Mouse (Mus musculus) intestine, postnatal 0 days (tissue): ENCODE results near the gene 4921517D22Rik. TPM values are rescaled to one million over a fixed set of nuclear protein-coding genes. Genes with fewer than 3 reads are reported as not detected.

Experiments
- ATAC-seq: fragments of 200-750 bp; cut with Nextera tagmentation; 2 replicates; pipeline ENCODE4 v1.8.0; 2017; ENCODE audit warnings: mild to moderate bottlenecking, moderate TSS enrichment, moderate library complexity
- H3K27ac ChIP-seq: fragments of 300-500 bp; sonication (generic); 2 replicates; pipeline ENCODE4 v1.5.1; 2014; ENCODE audit warnings: mild to moderate bottlenecking, low read depth, low read length, moderate library complexity
- H3K27me3 ChIP-seq: fragments of 300-500 bp; sonication (generic); replicated peaks from 2 replicates; pipeline ENCODE4 v1.6.1; 2014; ENCODE audit warnings: low read length, mixed read lengths; ENCODE audit not compliant: control insufficient read depth, insufficient read depth
- H3K36me3 ChIP-seq: fragments of 300-500 bp; sonication (generic); 2 replicates; pipeline ENCODE4 v1.6.1; 2014; ENCODE audit warnings: mild to moderate bottlenecking, moderate library complexity; ENCODE audit not compliant: control insufficient read depth, insufficient read depth
- H3K4me1 ChIP-seq: fragments of 300-500 bp; sonication (generic); replicated peaks from 2 replicates; pipeline ENCODE4 v1.6.1; 2014; ENCODE audit warnings: antibody characterized with exemption, low read length, mixed read lengths; ENCODE audit not compliant: control insufficient read depth, insufficient read depth
- H3K4me2 ChIP-seq: fragments of 300-500 bp; sonication (generic); replicated peaks from 2 replicates; pipeline ENCODE4 v1.6.1; 2014; ENCODE audit warnings: low read depth, mild to moderate bottlenecking, moderate library complexity
- H3K4me3 ChIP-seq: fragments of 300-500 bp; sonication (generic); 2 replicates; pipeline ENCODE4 v1.5.1; 2014; ENCODE audit warnings: low read depth, low read length
- H3K9ac ChIP-seq: fragments of 300-500 bp; sonication (generic); 2 replicates; pipeline ENCODE4 v1.6.1; 2014; ENCODE audit warnings: mild to moderate bottlenecking, low read depth, low read length
- H3K9me3 ChIP-seq: fragments of 300-500 bp; sonication (generic); 2 replicates; pipeline ENCODE4 v1.6.1; 2016; ENCODE audit warnings: mixed run types; ENCODE audit not compliant: control insufficient read depth
- CTCF ChIP-seq: sonication (generic); IDR thresholded peaks from 2 replicates; pipeline ENCODE4 v1.5.1; 2016; ENCODE audit warnings: low read depth, mild to moderate bottlenecking, control low read depth, antibody characterized with exemption, moderate library complexity
- WGBS: fragments of 180-500 bp; shearing (Covaris S2); extraction: QIAGEN DNeasy Blood & Tissue Kit; methylation state at CpG from one replicate; pipeline ENCODE4 v1.1.7; 2014; 5-methylcytosine and 5-hydroxymethylcytosine counted together
- polyA plus RNA-seq: library from polyadenylated mRNA; unstranded; fragments of >200 nt; fragmentation: Nextera tagmentation; extraction: Ambion mirVana; gene quantifications from 2 replicates; pipeline ENCODE4 v1.2.1, GENCODE M21; 2015

4921517D22Rik gene
- polyA plus RNA-seq, 1 experiment from 2014 or later, result not detected

DNA sequence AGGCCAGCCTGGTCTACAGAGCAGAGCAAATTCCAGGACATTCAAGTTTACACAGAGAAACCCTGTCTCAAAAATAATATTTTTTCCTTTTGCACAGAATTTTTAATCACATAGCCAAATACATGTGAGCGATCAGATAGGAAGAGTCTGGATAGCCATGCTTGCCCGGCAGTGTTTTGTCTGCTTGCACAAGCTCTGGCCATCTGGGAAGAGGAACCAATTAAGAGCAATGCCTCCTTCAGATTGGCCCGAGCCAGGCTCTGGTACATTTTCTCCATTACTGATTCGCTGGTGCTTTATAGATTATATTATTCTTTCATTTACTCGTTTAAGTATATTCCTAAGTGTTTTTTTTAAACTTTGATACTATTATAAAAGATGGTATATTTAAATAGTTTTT lies 26.1 kb downstream of the 4921517D22Rik start:
- no peak for ATAC-seq
- H3K9ac ChIP-seq, result no peak overlapping the region
- no peak overlapping the region for H3K4me3 ChIP-seq
- no peaks in the 10 kb centered on the region for H3K27me3 ChIP-seq
- no peak overlapping the region for H3K4me2 ChIP-seq
- H3K4me1 ChIP-seq, result 0 out of 2 replicates have a peak, but pooled peaks cover 3% of the 10 kb centered on the region
- H3K27ac ChIP-seq, result no peak overlapping the region
- TF ChIP-seq CTCF, result no peak
- peaks cover 22% of the 10 kb centered on the region for H3K36me3 ChIP-seq
- H3K9me3 ChIP-seq, result no peaks in the 10 kb centered on the region
- WGBS, result 57% methylated on average over 5 of the region's 5 CpGs

DNA sequence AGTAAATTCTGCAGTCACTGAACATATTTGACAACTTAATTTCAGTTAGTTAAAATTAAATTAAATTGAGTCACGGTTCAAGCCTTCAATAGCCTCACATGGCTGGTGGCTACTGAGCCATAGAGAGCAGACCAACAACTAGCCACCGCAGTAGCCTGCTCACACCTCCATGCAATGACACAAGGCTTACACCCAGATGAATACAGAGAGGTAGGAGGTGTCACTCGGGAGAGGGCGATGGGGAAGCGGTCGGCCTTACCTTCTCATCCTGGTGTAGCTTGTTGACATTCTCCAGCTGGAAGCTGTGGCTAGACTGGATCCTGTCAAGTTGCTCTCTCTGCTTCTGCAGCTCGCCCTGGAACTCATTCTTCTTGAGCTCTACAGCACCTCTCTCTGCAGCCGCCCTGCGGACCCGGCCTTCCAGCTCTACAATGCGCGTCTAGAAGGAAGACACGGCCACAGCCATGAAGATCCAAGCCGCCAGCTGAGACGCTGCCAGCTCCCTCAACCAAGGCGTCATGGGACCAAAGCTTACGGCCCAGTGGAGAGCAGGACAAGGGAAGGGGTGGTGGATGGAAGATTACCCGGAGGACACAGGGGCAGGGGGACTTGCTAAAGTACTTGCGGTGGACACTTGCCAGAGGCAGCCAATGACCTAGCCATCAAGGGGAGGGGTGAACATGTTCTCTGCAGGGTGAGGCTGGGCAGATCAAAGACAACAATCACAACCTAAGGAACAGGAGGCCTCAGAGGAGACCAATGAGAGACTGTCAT lies 29.8 kb downstream of the 4921517D22Rik start:
- peaks cover 29% of the 10 kb centered on the region for H3K36me3 ChIP-seq
- H3K4me2 ChIP-seq, result no peak overlapping the region
- H3K4me3 ChIP-seq, result no peak overlapping the region
- 0 out of 2 replicates have a peak overlapping the region, but pooled peaks have one; percentile 41 for H3K27ac ChIP-seq
- H3K4me1 ChIP-seq, result 0 out of 2 replicates have a peak, but pooled peaks cover 3% of the 10 kb centered on the region
- TF ChIP-seq CTCF, result no peak
- H3K9ac ChIP-seq, result no peak overlapping the region
- WGBS, result 92% methylated on average over 19 of the region's 19 CpGs
- H3K27me3 ChIP-seq, result no peaks in the 10 kb centered on the region
- no peak for ATAC-seq
- H3K9me3 ChIP-seq, result no peaks in the 10 kb centered on the region

GRCm38 (mm10) chr13:59661966-59662365 lies 31.9 kb downstream of the 4921517D22Rik start:
- no peak overlapping the region for H3K27ac ChIP-seq
- no peak for TF ChIP-seq CTCF
- WGBS, result 90% methylated on average over 12 of the region's 12 CpGs

DNA sequence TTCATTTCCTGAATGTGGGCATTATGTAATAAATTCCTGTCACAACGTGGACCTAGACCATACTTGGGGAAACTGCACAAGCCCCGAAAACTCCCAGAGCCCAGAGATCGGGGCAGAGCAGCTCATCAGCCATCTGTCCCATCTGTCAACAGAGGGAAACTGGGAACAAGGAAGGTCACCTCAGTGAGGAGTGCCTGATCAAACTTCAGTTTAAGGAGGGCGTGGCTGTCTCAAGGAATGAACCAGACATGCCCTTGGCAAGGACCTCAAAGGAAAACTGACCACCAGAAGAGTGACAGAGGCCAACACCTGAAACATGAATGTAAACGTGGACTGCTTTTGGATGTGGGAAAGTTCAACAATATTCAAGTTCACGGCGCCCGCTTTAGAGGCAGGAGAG lies 32.5 kb downstream of the 4921517D22Rik start:
- no peak overlapping the region for H3K4me2 ChIP-seq
- H3K27ac ChIP-seq, result no peak overlapping the region
- H3K4me1 ChIP-seq, result no peaks in the 10 kb centered on the region
- peaks cover 32% of the 10 kb centered on the region for H3K36me3 ChIP-seq
- ATAC-seq, result no peak; the same call in 1 of the 2 replicates
- no peaks in the 10 kb centered on the region for H3K9me3 ChIP-seq
- WGBS, result 71% methylated on average over 8 of the region's 8 CpGs
- no peak for TF ChIP-seq CTCF
- H3K27me3 ChIP-seq, result no peaks in the 10 kb centered on the region
- H3K9ac ChIP-seq, result no peak overlapping the region
- no peak overlapping the region for H3K4me3 ChIP-seq

More at GRCm38 (mm10) chr13:59661966-59662365, 31.9 kb downstream of the 4921517D22Rik start:
- Histone ChIP-seq H3K27me3 (no peaks in the 10 kb centered on the region), H3K4me1 (no peaks in the 10 kb centered on the region), H3K4me2 (no peak overlapping the region), H3K36me3 (peaks cover 31% of the 10 kb centered on the region), H3K9ac (no peak overlapping the region), H3K9me3 (no peaks in the 10 kb centered on the region), H3K4me3 (no peak overlapping the region)
- no peak for ATAC-seq

- Histone ChIP-seq H3K27ac (no peak overlapping the region), H3K36me3 (peaks cover 30% of the 10 kb centered on the region), H3K4me1 (0 out of 2 replicates have a peak, but pooled peaks cover 4% of the 10 kb centered on the region), H3K9me3 (no peaks in the 10 kb centered on the region), H3K27me3 (no peaks in the 10 kb centered on the region), H3K4me2 (no peak overlapping the region), H3K4me3 (no peak overlapping the region), H3K9ac (no peak overlapping the region)
- no peak for TF ChIP-seq CTCF
- ATAC-seq, result no peak
- 98% methylated on average over 3 of the region's 3 CpGs for WGBS
Observed at GRCm38 (mm10) chr13:59660371-59660770, 33.5 kb downstream of the 4921517D22Rik start.

DNA sequence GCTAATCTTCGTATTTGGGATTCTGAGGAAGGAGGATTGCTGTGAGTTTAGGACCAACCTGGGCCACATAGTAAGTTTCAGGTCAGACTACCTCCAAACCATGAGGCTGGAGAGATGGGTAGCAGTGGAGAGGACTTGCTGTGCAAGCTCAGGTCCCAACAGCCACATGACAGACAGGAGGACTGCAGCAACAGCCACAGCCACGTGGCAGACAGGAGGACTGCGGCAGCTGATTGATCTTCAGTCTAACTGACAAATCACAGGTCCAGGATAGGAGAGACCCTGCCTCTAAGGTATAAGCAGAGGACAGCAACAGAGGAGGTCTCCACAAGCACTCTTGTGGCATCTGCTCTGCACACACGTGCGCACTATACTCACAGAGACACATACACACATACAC lies 36.1 kb downstream of the 4921517D22Rik start:
- no peak overlapping the region for H3K9ac ChIP-seq
- no peaks in the 10 kb centered on the region for H3K9me3 ChIP-seq
- no peak for TF ChIP-seq CTCF
- H3K4me1 ChIP-seq, result peaks cover 12% of the 10 kb centered on the region; the same call in 1 of the 2 replicates
- 77% methylated on average over 5 of the region's 5 CpGs for WGBS
- H3K4me3 ChIP-seq, result no peak overlapping the region
- no peaks in the 10 kb centered on the region for H3K27me3 ChIP-seq
- peaks cover 11% of the 10 kb centered on the region; the same call in 1 of the 2 replicates for H3K36me3 ChIP-seq
- no peak for ATAC-seq
- H3K4me2 ChIP-seq, result no peak overlapping the region
- no peak overlapping the region; the same call in 1 of the 2 replicates for H3K27ac ChIP-seq
